Mouse (Mus musculus): Measurements from ENCODE around the gene Dus2.
A peak's percentile ranks its signal among the peaks of the same experiment; 100 is the strongest.

Dus2 gene

GRCm38 (mm10) chr8:106075863-106076174 lies 84.7 kb downstream of the Dus2 start:
- no peak for DNase-seq (ENCODE audit: low read depth, low spot score)

- DNase-seq (ENCODE audit: low read depth, low spot score), result peak; percentile 73
Measured at GRCm38 (mm10) chr8:106076612-106077011, 85.5 kb downstream of the Dus2 start.

DNA sequence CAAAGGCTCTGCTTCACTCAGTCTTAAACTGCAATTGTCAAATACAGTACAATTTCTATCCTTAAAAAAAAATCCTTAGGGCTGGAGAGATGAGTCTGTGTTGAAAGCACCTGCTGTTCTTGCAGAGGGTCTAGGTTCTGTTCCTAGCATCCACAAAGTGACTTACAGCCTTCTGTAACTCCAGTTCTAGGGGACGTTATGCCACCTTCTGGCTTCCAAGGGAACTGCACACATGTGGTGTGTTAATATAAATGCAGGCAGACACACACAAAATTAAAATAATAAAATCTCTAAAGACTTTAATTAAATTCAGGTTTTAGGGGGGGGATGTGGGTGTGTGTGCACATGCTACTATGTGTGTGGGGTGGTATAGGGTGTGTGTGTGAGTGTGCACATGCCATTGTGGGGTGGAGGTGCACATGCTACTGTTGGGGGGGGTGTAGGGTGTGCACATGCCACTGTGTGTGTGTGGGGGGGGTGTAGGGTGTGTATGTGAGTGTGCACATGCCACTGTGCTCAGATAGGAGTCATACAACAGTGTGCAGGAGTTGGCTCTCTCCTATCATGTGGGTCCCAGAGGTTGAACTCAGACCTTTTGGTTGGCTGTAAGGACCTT lies 86.4 kb downstream of the Dus2 start:
- peak; percentile 35 for DNase-seq (ENCODE audit: low read depth, low spot score)

DNA sequence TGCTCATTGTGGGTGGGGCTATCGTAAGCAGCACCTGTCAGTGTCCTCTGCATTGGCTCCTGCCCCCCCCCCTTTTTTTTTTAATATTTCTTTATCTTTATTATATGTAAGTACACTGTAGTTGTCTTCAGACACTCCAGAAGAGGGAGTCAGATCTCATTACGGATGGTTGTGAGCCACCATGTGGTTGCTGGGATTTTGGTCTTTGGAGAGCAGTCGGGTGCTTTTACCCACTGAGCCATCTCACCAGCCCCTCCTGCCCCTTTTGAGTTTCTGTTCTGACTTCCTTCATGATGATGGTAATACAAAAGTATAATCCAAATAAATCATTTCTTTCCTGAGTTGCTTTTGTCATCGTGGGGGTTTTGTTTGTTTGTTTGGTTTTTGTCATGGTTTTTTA lies 111.2 kb downstream of the Dus2 start:
- no peak for DNase-seq (ENCODE audit: low read depth, low spot score)

All from CD4-positive, CD25-positive, alpha-beta regulatory T cell, adult 2 months (primary cell).